Mouse (Mus musculus): ENCODE measurements at regions not wholly inside any gene's neighbourhood (a gene's known extent, or its start where the extent isn't known, plus 50 kb on each side); places are given as distances from the start of the nearest gene placed in this dataset.
A peak's percentile ranks its signal among the peaks of the same experiment; 100 is the strongest.

- no peak for DNase-seq (ENCODE audit: low spot score in 2 of 2)
These were observed 212.9 kb upstream of the Mocs1 start for GRCm38 (mm10) chr17:49215281-49215680.

DNA sequence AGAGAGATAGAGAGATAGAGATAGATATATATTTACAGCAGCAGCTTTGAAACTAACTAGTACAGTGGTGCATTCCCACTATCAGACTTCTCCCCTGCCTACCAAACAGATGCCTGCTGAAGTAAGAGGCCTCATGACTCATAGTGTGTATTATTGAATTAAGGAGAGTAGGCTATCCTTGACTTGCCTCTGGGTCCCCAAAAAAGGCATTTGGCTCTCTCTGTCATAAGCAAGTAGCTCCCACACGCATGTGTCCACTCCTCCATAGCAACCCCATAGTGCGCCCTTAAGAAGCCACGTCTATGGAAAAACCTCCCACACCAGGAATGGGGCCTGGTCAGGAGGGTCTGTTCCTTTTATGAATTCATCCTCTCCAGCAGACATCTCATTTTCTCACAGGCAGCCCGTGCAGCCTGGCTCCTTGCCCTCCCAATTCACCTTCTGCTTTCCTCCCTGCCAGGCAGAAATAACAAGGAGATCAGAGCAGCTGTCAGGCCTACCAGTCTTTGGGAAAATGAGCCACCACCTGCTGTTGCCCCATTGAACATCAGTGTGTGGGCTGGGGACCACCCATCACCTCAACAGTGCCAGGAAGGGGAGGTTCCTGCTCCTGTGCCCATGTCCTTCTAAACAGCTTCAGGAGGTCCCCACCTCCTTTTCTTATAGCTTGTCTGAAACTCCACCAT, 208.5 kb upstream of the Mocs1 start:
- DNase-seq (ENCODE audit: low spot score in 2 of 2), result no peak

DNA sequence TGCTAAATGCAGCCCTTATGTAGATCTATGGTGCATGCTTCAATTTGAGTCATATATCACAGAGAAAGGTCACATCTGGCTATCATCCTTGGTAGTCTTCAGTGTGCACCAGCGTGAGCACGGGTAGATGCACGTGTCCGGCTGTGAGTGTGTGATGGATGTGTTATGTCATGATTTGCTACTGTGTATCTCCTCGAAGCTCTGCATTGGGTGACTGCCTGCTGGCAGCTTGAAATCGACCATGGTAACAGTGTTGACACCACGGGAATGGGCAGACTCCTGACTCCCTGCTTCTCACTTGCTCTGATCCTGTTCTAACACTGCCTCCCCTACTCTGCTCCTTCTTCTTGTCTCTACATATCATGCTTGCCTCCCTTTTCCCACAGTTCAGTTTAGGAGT, 204.9 kb upstream of the Mocs1 start:
- DNase-seq (ENCODE audit: low spot score in 2 of 2), result no peak

GRCm38 (mm10) chr17:49223651-49224050, 204.5 kb upstream of the Mocs1 start:
- no peak for DNase-seq (ENCODE audit: low spot score in 2 of 2)

DNA sequence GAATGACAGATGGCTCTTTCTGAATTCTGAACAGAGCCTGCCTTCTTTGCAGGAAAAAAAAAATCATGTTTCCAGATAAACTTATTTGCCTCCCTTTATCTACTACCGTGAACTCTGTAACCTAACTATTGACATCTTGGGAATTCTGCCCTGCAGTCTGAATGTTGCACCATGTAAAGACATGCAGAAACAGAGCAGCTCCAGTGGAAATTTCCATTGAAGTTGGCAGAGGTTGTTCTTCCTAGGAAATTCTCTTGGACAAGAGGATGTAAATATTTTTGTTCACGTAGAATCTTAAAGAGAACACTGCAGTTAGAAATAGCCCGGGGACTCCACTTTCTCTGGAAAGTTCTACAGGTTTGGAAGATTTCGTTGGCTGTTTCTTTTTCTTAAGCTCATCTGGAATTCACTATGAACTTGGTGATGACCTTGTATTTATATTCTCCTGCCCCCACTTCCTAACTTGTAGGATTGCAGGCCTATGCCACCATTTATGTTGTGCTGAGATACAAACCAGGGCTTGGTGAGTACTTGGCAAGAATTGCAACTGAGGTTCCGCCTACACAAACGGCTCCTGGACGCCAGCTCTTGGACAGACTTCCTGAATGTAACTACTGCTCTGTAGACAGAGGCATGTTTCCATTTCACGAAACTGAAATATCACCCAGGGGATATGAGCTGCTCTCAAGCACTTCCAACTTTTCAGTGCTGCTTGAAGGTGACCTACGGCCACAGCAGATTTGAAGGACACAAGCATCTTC, 202.7 kb upstream of the Mocs1 start:
- no peak for DNase-seq (ENCODE audit: low spot score in 2 of 2)

DNA sequence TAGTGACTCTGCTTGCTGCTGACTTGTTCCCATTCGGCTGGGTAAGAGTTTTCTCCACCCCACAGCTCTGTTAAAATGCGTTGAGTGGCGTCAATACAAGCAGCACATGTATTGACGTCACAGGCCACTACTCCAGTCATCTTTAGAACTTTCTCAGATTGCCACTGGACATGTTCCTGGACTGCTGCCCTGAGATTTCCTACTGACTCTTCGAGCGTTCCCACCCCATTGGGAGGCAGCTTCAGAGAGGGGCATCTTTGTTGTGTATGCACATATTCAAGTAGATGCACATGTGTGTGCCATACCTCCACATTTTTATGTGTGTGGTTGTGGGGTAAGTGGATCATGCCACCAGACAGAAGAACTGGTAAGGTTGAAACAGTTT, 202.2 kb upstream of the Mocs1 start:
- DNase-seq (ENCODE audit: low spot score in 2 of 2), result no peak

DNA sequence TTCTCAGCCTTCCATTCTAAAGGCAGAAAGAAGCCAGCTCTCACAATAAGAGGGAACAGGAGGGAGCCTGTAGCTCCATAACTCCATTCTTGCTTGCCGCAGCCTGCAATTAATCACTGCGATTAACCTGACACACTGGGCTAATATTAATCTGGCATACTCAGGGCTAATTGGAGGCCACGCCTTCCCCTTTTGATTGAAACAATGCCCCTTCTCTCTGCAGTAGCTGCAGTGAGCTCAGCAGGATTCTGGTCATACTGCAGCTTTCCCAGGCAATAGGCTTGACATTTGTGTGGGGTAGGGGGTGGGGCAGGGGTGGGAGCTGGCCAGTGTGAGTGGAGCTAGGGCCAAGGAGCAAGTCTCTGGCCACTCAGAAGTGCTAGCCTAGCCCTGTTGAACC, 196.9 kb upstream of the Mocs1 start:
- no peak for DNase-seq (ENCODE audit: low spot score in 2 of 2)

GRCm38 (mm10) chr17:49240097-49240496, 188.1 kb upstream of the Mocs1 start:
- no peak for DNase-seq (ENCODE audit: low spot score in 2 of 2)

DNA sequence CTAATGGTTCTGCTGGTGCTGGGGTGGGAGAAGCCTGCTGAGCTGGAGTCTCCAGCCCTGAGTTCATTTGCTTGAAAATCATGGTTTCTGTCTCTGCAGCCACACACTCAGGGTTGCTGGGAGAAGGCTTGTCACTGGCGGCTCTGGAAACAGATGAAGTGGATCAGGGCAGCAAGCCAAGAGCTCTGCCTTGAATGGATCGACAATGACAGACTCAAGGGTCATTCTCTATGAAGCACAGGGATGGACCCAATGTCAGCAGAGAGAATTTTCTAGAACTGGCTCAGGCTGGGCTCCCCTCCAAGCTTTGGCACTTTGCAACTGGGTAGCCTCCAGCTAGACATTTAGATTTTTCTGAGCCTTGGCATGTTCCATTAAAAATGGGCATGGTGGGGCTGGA, 184.7 kb upstream of the Mocs1 start:
- DNase-seq (ENCODE audit: low spot score in 2 of 2), result no peak

GRCm38 (mm10) chr17:49245013-49245412, 183.1 kb upstream of the Mocs1 start:
- DNase-seq (ENCODE audit: low spot score in 2 of 2), result no peak

- DNase-seq (ENCODE audit: low spot score in 2 of 2), result no peak
These were observed 180.9 kb upstream of the Mocs1 start for GRCm38 (mm10) chr17:49247215-49247614.

DNA sequence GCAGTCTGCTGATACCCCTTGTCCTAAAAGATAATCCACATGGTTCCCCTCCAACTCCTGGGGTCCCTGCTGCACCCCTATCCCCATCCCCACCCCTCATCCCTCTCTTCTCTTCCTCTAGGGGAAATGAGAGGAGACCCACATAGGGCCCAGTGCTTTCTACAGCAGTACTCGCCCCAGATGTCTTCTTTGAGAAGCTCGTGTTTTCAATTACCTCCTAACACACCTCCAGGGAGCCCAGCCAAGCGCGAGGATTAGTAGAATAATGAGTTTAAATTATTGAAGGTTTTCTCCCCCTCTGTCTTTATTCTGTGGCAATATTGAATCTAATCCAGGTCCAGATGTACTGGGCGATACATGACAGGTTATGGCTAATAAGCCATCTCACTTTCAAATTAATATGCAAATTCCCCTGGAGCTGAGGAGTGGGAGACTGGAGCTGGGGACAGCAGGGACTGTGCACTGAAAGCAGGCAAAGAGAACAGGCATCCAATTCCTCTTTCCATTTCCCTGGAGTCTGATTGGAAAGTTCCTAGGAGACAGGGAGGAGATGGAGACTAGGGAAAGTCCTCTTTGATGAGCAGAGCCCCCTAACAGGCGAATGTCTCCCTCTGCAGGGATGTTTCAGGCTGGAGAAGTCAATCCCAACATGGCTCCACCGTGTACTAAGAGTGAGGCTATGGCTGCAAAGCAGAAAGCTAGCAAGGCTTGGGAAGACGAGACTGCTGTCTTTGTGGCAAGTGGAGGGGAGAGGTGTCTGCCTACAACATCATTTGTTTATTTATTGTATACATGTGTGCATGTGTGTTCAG, 177.2 kb upstream of the Mocs1 start:
- DNase-seq (ENCODE audit: low spot score in 2 of 2), result no peak

DNA sequence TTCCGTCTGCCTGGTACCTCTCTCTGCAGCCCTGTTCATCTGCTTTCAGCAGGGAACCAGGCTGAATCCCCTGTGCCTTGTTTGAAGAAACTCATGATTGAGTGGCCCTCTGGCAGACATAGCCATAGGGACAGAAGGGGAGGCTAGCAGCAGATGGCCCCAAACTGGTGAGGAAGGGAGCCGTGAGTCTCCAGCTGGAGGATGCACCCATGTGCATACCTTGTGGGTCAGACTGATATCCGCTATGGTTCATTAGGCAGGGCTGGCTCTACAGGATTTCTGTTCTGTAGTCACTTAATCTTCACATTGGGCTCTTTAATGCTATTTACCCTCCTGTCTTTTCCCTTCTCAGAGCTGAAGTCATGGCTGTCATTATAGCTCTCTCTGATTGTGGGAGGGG, 175.9 kb upstream of the Mocs1 start:
- DNase-seq (ENCODE audit: low spot score in 2 of 2), result no peak

DNA sequence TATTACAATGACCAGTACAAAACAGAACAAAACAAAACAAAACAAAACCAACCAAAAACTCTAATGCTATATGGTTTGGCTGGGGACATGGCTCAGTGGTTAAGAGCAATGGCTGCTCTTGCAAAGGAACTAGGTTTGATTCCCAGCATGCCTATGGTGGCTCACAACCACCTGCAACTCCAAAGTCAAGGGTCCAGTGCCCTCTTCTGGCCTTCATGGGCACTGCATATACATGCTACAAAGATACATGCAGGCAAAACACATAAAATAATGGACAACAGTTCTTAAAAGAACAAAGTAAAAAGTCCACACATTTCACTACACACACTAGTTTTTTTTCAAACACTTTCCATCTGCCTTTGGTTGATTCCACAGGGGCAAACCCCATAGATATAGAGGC, 169.7 kb upstream of the Mocs1 start:
- no peak for DNase-seq (ENCODE audit: low spot score in 2 of 2)

DNA sequence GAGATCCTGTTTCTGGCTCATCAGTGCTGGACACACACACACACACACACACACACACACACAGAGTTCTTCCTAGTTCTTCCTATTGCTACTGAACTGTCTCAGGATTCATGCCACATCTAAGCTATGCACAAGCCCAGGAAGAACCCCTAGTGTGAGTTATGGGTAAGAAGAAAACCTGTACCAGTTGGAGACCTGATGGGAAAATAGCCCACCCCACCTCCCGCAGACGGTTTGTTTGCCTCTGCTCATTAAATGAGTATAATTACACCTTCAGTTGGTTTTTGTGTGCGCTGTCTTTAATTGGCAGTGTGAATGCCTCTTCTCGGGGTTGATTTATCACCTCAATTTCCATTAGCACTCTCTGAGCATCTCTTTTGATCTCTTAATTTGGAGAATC, 165.8 kb upstream of the Mocs1 start:
- no peak for DNase-seq (ENCODE audit: low spot score in 2 of 2)

GRCm38 (mm10) chr17:49266343-49266742, 161.8 kb upstream of the Mocs1 start:
- DNase-seq (ENCODE audit: low spot score in 2 of 2), result peak in 1 of 2 experiments; percentile 23

- DNase-seq (ENCODE audit: low spot score in 2 of 2), result no peak
These were observed 158.2 kb upstream of the Mocs1 start for GRCm38 (mm10) chr17:49269943-49270342.

DNA sequence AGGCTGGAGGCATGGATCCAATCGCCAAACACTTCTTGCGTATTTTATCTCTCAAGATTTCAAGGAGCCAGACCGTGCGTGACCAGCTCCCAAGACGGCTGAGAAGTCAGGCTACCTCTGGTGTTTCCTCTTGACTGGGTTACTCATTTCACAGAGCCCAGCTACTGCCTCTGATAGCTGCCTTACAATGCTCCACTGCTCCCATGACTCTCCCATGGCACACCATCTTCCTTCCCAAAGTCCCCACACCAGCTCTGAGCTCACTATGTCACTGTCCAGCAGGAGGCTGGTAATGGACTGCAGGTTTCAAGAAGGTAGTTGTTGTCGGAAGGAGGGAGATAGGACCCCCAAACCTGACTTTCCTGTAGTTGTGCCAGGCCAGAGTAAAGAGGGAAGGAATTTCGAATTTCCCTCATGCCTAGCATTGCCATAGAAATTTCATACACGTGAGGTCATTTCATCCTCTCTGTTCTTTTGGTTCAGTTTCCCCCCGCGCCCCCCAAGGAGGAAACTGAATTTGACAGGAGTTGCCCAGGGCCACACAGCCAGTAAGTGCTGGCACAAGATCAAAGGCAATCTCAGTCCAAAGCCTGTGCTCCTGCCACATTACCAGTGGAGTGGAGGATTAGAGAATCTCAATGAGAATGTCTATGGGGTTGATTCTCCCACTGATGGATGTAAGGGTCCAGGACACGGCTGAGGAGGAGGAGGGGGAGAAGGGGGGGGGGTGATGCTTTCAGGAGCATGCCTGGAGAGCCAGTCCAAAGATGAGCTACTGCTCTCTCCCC, 155.3 kb upstream of the Mocs1 start:
- no peak for DNase-seq (ENCODE audit: low spot score in 2 of 2)

GRCm38 (mm10) chr17:49274936-49275335, 153.2 kb upstream of the Mocs1 start:
- DNase-seq (ENCODE audit: low spot score in 2 of 2), result no peak

GRCm38 (mm10) chr17:49275421-49275820, 152.7 kb upstream of the Mocs1 start:
- no peak for DNase-seq (ENCODE audit: low spot score in 2 of 2)

GRCm38 (mm10) chr17:49275916-49276315, 152.2 kb upstream of the Mocs1 start:
- no peak for DNase-seq (ENCODE audit: low spot score in 2 of 2)

DNA sequence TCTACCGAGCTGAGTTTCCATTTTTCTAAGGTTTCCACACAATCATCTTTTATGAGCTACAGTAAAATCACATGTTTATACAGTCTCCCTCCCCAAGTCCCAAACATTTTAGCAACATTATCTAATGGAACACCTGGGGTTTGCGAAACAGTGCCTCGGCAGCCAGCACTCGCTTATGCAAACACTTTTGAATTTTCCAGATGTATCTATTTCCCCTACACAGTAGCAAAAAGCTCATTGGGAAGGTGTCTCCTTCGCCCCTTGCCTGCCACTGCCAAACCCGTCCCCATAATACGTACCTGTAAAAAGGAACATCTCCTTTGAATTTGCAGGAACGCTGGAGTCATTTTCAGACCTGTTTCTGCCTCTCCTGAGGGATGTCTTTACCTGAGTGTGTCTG, 149.6 kb upstream of the Mocs1 start:
- no peak for DNase-seq (ENCODE audit: low spot score in 2 of 2)
